Mouse (Mus musculus) right cerebral cortex, postnatal 25 days (tissue): ENCODE measurements at regions not wholly inside any gene's neighbourhood (a gene's known extent, or its start where the extent isn't known, plus 50 kb on each side); places are given as distances from the start of the nearest gene placed in this dataset.

Source experiments
- DNase-seq: peaks from one replicate; pipeline ENCODE4 v3.0.0; 2022

DNA sequence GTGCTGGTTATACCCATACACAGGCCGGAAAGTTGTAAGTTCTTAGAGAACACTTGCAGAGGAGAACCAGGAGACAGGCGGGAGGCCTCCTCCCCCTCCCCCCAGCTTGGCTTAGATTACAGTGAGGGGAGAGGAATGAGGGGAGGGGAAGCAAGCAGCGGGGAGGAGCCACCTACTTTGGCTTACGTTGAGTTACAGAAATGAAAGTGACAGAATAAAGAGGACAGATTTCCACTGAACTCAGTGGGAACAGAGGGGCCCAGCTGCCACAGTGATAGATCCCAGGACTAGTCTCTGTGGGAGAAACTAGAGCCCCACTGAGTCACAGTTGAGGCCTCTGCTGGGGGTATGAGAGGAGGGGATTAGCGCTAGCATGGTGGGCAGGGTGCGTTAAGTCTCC, 86.5 kb upstream of the Gm11983 start:
- DNase-seq: no peak

GRCm38 (mm10) chr11:6918546-6918945, 81.1 kb upstream of the Gm11983 start:
- no peak for DNase-seq

- no peak for DNase-seq
Observed at GRCm38 (mm10) chr11:6905630-6906029, 68.2 kb upstream of the Gm11983 start.

GRCm38 (mm10) chr11:6902991-6903390, 65.5 kb upstream of the Gm11983 start:
- DNase-seq: no peak

DNA sequence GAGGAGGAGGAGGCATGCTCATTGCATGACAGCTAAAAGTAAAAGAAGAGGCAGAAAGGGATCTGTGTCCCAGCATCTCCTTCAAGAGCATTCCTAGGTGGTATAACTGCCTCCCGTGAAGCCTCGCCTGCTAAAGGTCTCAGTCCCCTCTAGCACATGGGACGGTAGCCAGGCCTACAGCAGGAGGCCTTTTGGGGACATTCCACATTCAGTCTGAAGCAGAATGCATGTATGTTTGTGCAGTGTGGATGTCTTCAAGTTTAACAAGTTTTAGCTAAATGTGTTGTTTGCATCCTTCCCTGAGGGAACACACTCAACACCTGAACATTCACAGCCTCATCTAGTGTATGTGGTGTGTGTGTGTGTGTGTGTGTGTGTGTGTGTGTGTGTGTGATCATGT, 64.8 kb upstream of the Gm11983 start:
- no peak for DNase-seq

DNA sequence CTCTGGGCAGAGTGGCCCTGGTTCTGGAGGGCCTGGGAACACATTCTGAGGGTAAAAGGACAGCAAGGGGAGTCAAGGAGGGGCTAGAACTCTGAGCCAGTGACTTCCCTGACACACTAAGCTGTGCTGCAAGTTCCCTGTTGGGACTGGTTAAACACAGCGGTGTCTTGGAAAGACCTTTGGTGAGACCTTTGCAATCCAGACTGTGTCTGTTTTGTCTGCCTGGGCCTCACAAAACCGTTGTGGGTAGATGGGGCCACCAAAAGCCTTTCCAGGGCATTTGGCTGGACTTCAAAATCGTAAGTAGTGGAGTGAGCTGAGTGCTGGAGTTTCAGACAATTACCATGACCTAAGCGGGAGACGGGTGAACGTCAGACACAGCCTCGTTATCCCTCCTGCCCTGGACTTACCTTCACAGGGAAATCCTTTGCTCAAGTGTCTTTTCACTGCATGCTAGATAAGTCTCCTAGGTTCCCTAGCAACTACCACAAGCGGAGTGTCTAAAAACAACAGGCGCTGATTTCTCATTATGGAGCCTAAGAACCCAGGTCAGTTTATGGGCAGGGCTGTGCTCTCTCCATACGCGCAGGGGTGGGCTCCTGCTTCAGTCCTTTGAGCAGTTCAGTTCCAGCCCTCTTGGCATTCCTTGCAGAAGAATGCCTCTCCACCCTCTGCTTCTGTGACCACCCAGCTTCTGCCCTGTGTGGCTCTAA, 63.5 kb upstream of the Gm11983 start:
- DNase-seq: no peak

DNA sequence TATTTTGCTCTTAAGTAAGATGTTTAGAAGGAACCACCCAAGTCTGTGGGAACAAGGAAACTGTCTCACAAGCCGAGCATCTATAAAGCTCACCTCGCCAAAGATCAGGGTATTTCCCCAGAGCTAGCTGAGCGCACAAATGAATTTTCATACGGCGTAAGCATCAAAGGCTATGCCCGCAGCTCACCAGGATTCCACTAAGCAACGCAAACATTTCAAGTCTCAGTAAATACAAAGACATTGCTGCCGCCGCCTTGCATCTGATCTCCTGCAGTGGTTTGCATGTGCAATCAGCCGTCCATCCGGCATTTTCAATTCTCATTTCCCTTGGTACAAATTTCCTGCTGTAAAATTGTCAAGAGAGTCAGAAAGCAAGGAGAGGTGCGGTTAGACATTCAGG, 62.9 kb upstream of the Gm11983 start:
- no peak for DNase-seq

- peak; percentile 65 for DNase-seq
Observed at GRCm38 (mm10) chr11:6899271-6900005, 62.0 kb upstream of the Gm11983 start.

- DNase-seq: no peak
Observed at GRCm38 (mm10) chr11:6898357-6899097, 61.1 kb upstream of the Gm11983 start.

GRCm38 (mm10) chr11:6895786-6896093, 58.3 kb upstream of the Gm11983 start:
- no peak for DNase-seq

- DNase-seq: no peak
Observed at GRCm38 (mm10) chr11:6894911-6895785, 57.7 kb upstream of the Gm11983 start.

GRCm38 (mm10) chr11:6893734-6894133, 56.3 kb upstream of the Gm11983 start:
- no peak for DNase-seq

DNA sequence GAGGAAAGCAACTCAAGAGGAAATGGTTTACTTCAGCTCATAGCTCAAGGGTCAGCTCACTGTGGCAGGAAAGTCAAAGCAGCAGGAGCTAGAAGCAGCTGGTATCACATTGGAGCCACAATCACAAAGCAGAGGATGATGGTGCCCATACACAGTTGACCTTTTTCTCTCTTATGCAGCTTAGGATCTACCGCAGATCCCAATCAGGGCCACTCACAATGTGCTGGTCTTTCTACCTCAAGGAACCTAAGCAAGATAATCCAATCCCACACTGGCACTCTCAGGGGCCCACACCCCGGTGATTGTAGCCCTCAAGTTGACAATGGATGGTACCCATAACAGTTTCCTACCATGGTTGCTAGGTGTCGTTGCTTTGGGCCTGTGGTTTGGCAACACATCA, 55.6 kb upstream of the Gm11983 start:
- no peak for DNase-seq

- DNase-seq: no peak
Observed at GRCm38 (mm10) chr11:6890450-6890849, 53.0 kb upstream of the Gm11983 start.

DNA sequence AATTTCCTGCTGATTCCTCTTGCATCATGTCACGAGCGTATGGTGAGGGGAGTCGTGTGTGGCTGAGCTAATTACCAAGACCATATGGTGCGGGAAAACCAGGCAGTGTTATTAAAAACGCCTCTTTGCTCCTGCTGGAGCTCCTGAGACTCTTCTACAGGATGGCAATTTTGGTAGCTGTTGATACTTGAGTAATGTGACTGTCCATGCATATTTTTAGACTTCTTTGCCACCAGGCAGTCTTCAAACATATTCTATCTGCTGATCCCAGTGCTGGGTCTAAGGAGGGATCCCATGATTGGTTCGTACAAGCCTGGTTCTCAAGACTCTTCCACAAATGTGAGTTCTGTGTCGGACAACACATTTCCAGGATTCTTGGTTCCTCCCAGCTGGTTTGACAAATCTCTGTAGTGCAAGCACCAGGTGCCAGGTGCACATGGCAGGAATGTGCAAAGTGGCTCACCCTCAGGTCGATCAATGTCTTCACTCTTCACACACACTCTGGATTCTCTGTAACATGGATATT, 52.3 kb upstream of the Gm11983 start:
- peak; percentile 39 for DNase-seq

DNA sequence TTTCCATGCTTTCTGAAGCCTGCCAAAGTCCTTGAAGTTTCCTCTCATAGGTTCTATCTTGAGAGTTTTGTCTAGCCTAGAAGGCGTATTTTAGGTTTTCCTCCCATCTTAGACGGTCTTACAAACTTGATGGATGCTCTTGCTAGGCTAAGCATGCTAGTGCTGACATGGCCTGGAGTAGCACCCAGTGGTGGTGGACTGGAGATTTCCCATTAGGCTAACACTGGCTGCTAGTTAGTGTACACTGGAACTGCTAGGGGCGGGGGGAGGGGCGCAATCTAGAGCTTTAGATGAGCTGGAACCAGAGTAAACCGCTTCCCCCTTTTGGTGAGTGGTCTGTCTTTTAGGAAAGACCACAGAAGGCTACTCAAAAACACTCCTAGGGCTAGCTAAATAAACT, 51.7 kb upstream of the Gm11983 start:
- DNase-seq: no peak
